Mouse (Mus musculus) R1 (cell line): ENCODE measurements around the gene Fgf11.

ENCODE experiments used
- DNase-seq: peaks from one replicate; pipeline ENCODE4 v3.0.0-alpha.2; 2018; ENCODE audit warnings: low read depth, low spot score

The Fgf11 gene

GRCm38 (mm10) chr11:69784793-69785272 lies 16.8 kb downstream of the Fgf11 start:
- peak; percentile 85 for DNase-seq

GRCm38 (mm10) chr11:69781828-69782227 lies 19.8 kb downstream of the Fgf11 start:
- peak; percentile 87 for DNase-seq

GRCm38 (mm10) chr11:69778985-69779384 lies 22.7 kb downstream of the Fgf11 start:
- DNase-seq: no peak

DNA sequence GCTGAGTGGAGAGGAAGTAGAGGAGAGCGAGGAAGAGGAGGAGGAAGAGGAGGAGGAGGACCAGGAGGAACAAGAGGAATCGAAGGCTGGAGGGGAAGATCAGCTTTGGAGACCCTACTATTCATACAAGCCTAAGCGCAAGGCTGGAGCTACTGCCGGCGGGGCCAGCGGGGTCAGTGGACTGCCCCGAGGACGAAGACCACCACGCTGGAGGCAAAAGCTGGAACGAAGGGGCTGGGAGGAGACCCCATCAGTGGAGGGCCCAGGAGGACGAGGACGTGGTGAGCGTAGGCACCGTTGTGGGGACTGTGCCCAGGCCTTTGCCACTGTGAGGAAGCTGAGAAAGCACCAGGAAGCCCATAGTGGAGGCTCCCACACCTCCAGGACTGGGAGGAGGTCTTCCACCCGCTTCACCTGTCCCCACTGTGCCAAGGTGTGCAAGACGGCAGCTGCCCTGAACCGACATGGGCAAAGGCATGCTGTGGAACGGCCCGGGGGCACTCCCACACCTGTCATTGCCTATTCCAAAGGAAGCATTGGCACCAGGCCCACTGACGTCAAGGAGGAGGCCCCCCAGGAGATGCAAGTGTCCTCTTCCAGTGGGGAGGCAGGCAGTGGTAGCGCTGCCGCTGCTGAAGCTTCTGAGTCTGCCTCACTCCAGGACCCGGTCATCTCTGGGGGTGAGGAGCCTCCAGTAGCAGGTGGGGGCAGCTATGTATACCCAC lies 23.2 kb downstream of the Fgf11 start:
- DNase-seq: no peak

GRCm38 (mm10) chr11:69777504-69778257 lies 24.0 kb downstream of the Fgf11 start:
- DNase-seq: no peak

GRCm38 (mm10) chr11:69776488-69776887 lies 25.2 kb downstream of the Fgf11 start:
- no peak for DNase-seq

GRCm38 (mm10) chr11:69775716-69776115 lies 25.9 kb downstream of the Fgf11 start:
- no peak for DNase-seq

GRCm38 (mm10) chr11:69774961-69775360 lies 26.7 kb downstream of the Fgf11 start:
- DNase-seq: no peak

- no peak for DNase-seq
Observed at GRCm38 (mm10) chr11:69767625-69767909, 34.1 kb downstream of the Fgf11 start.

GRCm38 (mm10) chr11:69766872-69767624 lies 34.6 kb downstream of the Fgf11 start:
- DNase-seq: no peak

DNA sequence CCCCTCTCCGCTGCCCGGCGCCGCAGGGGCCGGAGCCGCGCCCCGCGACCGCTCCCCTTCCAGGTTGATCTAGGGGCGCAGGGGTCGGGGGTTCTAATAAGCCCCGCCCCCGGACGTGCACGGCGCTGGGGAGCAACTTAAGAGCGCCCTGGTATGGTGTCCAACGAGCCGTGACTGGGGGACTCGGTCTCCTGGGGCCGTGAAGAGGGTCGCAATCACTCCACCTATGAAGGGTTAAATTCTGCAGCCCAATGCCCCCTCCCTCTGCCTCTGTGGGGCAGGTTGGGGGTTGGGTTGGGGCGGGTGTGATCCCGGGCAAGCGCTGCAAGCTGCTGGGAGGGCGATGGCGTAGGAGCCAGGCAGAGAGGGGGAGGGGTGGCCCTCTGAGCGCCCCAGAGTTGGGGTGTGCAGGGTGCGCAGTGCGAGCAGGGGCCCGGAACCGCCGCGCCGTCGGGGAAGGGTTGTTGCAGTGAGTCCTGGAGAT lies 35.5 kb downstream of the Fgf11 start:
- DNase-seq: peak; percentile 64

GRCm38 (mm10) chr11:69765221-69766125 lies 36.2 kb downstream of the Fgf11 start, which contains the start of gene Zbtb4:
Zbtb4 (plus strand) TSS chr11:69765912.
- peak; percentile 51 for DNase-seq

DNA sequence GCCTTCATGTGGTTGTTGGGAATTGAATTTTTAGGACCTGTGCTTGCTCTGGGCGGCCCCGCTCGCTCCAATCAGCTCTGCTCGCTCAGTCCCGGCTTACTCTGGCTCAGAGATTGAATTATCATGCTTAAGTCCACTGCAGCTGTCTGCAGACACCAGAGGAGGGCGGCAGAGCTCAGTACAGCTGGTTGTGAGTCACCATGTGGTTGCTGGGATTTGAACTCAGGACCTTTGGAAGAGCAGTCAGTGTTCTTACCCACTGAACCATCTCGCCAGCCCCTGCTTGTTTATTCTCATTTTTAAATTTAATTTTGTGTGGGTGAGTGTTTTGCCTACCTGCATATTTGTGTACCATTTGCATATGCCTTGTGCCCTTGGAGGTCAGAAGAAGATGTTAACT lies 38.1 kb downstream of the Fgf11 start:
- peak; percentile 72 for DNase-seq

- no peak for DNase-seq
Observed at GRCm38 (mm10) chr11:69761868-69762267, 39.8 kb downstream of the Fgf11 start, which contains the start of gene Slc35g3. Slc35g3 (minus strand) TSS chr11:69761968.

GRCm38 (mm10) chr11:69760901-69761200 lies 40.8 kb downstream of the Fgf11 start:
- no peak for DNase-seq

DNA sequence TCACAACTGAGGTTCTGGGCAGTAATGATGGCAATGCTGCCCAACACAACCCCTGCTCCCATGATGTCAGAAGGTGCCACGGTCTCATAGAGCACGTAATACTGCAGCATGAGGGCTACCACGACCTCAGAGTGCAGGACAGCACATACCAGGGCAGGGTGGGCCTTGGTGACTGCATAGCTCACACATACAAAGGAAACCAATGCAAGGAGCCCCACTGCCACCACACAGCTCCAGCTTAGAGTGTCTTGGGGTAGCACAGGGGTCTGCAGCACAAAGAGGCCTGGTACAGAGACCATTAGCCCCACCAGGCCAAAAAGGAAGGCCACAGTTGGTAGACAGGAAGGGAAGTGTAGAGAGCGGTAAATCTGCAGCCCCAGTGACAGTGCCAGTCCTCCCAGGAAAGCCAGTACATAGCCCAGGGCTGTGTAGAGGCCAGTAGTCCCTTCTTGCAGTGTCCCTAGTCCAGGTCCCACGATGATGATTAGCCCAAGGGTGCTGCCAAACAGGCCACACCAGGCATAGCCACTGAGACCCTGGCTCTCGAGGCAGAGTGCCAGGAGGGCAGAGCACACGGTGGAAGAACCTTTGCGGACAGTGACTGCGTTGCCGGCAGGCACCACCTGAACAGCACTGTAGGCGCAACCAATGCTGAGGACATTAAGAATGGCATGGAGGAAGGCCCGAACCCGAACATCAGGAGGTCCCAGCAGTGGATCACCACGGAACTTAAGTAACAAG lies 41.3 kb downstream of the Fgf11 start:
- no peak for DNase-seq

- DNase-seq: peak; percentile 98
Observed at GRCm38 (mm10) chr11:69758971-69759721, 42.5 kb downstream of the Fgf11 start.

- DNase-seq: peak; percentile 97
Observed at GRCm38 (mm10) chr11:69758478-69758970, 43.1 kb downstream of the Fgf11 start, which contains the start of gene Polr2a. Polr2a (minus strand) TSS chr11:69758637.

GRCm38 (mm10) chr11:69758090-69758456 lies 43.6 kb downstream of the Fgf11 start:
- DNase-seq: peak; percentile 90
